Mouse (Mus musculus) limb, embryonic 13.5 days (tissue): ENCODE measurements at regions not wholly inside any gene's neighbourhood (a gene's known extent, or its start where the extent isn't known, plus 50 kb on each side); places are given as distances from the start of the nearest gene placed in this dataset.
"Not testable (repeated sequence)": the region's sequence is repeated elsewhere in the genome, so short reads cannot be mapped to it uniquely, and the experiment has no call there.

Experiments used
- ATAC-seq: fragments of 200-750 bp; cut with Nextera tagmentation; 2 replicates; pipeline ENCODE4 v1.8.0; 2017; ENCODE audit warnings: low read depth, moderate number of reproducible peaks, moderate TSS enrichment; ENCODE audit not compliant: low FRiP score
- H3K27ac ChIP-seq: fragments of 300-500 bp; sonication (generic); 2 replicates; pipeline ENCODE4 v1.5.1; 2015; ENCODE audit warnings: inconsistent platforms, mild to moderate bottlenecking, moderate library complexity
- H3K27me3 ChIP-seq: fragments of 300-500 bp; sonication (generic); 2 replicates; pipeline ENCODE4 v1.6.1; 2015; ENCODE audit warnings: mild to moderate bottlenecking, inconsistent platforms
- H3K36me3 ChIP-seq: fragments of 300-500 bp; sonication (generic); 2 replicates; pipeline ENCODE4 v1.6.1; 2015; ENCODE audit warnings: inconsistent platforms, mild to moderate bottlenecking, moderate library complexity
- H3K4me1 ChIP-seq: fragments of 300-500 bp; sonication (generic); 2 replicates; pipeline ENCODE4 v1.6.1; 2015; ENCODE audit warnings: inconsistent platforms
- H3K4me2 ChIP-seq: fragments of 300-500 bp; sonication (generic); replicated peaks from 2 replicates; pipeline ENCODE4 v1.6.1; 2015; ENCODE audit warnings: inconsistent platforms, mild to moderate bottlenecking, moderate library complexity
- H3K4me3 ChIP-seq: fragments of 300-500 bp; sonication (generic); 2 replicates; pipeline ENCODE4 v1.5.1; 2015; ENCODE audit warnings: moderate library complexity, mild to moderate bottlenecking, inconsistent platforms
- H3K9ac ChIP-seq: fragments of 300-500 bp; sonication (generic); 2 replicates; pipeline ENCODE4 v1.6.1; 2015; ENCODE audit warnings: mild to moderate bottlenecking, inconsistent platforms
- H3K9me3 ChIP-seq: fragments of 300-500 bp; sonication (generic); 2 replicates; pipeline ENCODE4 v1.6.1; 2016; ENCODE audit warnings: inconsistent platforms
- WGBS: fragments of 180-500 bp; shearing (Covaris S2); methylation state at CpG from one replicate; pipeline ENCODE4 v1.1.7; 2015; 5-methylcytosine and 5-hydroxymethylcytosine counted together

DNA sequence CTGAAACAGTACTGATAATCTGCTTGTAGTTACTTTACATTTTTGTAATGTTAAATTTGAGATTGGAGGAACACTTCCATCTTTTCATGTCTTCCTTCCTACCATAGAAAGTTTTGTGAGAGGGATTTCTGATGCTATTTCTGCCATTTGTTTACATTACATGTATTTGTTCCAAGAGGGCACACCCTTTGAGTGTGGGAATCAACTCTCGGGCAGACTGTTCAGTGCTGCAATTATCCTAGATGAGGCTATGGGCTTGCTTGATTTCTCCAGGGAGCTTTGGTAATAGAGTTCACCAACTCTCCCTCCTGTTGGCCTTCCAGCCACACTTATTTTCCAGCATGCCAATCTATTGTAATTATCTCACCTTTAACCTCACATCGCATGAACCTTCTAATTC, 52.4 kb downstream of the Gm13691 start:
- Histone ChIP-seq H3K4me1 (no peaks in the 10 kb centered on the region), H3K9ac (no peak overlapping the region), H3K4me3 (no peak overlapping the region), H3K27me3 (no peaks in the 10 kb centered on the region), H3K4me2 (no peak overlapping the region), H3K9me3 (no peaks in the 10 kb centered on the region), H3K27ac (no peak overlapping the region), H3K36me3 (no peaks in the 10 kb centered on the region)
- ATAC-seq = no peak
- WGBS = 38% methylated on average over 2 of the region's 2 CpGs

DNA sequence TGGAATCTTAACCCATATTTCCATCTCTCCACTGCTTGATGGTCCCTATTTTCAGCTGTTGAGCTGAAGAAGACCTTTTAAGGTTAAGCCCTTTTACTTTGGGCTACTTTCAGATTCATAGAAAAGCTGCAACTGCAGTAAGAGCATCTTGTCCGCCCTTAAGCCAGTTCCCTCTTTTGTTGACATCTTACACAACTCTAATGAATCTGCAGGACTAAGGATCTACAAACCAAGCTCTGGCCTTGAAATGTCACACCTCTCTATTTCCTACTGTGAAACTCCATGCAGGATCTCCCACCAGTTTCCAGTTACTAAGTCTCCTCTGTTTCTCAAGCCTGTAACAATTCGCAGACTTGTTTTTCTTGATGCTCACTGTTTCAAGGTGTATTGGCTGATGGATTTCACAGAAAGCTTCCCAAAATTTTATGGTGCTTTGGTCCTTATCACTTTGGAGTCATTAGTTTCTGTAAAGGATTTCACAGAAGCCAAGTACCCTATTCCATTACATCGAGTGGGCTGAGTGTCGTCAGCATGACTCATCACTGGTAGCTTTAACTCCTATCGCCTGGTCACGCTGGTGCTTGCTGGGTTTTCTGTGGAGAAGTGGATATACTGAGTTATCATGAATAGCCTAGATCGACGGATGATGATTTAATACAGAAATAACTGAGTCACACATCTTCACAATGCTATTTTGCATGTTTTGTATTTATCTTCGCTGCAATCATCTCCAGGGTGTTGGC, 58.2 kb downstream of the Gm13691 start:
- no peak overlapping the region for H3K4me3 ChIP-seq
- H3K36me3 ChIP-seq = no peaks in the 10 kb centered on the region
- H3K27ac ChIP-seq = no peak overlapping the region
- no peaks in the 10 kb centered on the region for H3K27me3 ChIP-seq
- no peak for ATAC-seq
- H3K9me3 ChIP-seq = no peaks in the 10 kb centered on the region
- H3K9ac ChIP-seq = no peak overlapping the region
- H3K4me1 ChIP-seq = no peaks in the 10 kb centered on the region
- no peak overlapping the region for H3K4me2 ChIP-seq
- WGBS = 85% methylated on average over 9 of the region's 9 CpGs

DNA sequence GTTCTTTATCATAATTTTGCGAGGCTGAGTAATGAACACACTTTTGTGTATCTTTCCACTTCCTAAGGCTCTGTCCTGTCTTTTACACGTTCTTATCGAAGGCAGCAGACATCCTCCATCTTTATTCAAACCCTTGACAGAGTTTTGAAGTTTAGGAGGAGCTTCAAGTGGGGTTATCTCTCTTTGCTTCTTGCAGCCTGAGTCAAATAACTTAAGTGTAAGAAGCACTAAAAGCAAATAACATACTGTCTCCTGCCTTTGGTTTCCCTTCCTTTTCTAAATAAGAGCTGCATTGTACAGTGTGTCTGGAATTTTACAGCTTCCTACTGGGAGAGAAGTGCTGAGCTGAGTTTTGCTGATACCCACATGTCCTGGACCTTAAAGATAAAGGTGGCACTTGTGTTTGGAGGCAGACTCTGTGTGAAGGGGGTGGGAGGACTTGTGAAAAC, 61.6 kb downstream of the Gm13691 start:
- no peak overlapping the region for H3K27ac ChIP-seq
- no peak overlapping the region for H3K9ac ChIP-seq
- ATAC-seq = no peak
- no peak overlapping the region for H3K4me2 ChIP-seq
- no peaks in the 10 kb centered on the region for H3K4me1 ChIP-seq
- H3K27me3 ChIP-seq = no peaks in the 10 kb centered on the region
- no peaks in the 10 kb centered on the region for H3K36me3 ChIP-seq
- H3K4me3 ChIP-seq = no peak overlapping the region
- H3K9me3 ChIP-seq = no peaks in the 10 kb centered on the region
- 68% methylated on average over 3 of the region's 3 CpGs for WGBS

DNA sequence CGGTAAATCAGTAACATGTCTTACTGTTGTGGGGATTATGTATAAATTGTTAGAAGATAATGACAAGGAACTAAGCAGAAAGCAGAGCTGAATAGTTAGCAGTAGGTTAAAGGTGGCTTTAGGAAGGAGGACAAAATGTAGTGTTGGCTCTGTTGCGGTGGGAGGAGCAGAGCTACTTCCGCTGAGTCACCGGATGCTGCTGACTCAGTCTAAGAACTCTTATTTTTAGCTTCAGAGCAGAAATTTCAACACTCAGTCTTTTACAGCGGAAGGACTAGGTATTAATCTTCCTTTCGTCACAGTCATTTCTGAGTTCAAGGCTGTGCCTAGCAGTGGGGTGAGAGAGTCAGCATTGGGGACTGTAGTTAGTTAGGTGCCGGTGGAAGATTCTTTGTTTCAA, 68.9 kb downstream of the Gm13691 start:
- 85% methylated on average over 7 of the region's 7 CpGs for WGBS
- H3K4me1 ChIP-seq = no peaks in the 10 kb centered on the region
- H3K4me3 ChIP-seq = no peak overlapping the region
- no peaks in the 10 kb centered on the region for H3K27me3 ChIP-seq
- no peaks in the 10 kb centered on the region for H3K36me3 ChIP-seq
- H3K27ac ChIP-seq = no peak overlapping the region
- no peak overlapping the region for H3K9ac ChIP-seq
- no peak overlapping the region for H3K4me2 ChIP-seq
- no peaks in the 10 kb centered on the region for H3K9me3 ChIP-seq
- ATAC-seq = no peak

DNA sequence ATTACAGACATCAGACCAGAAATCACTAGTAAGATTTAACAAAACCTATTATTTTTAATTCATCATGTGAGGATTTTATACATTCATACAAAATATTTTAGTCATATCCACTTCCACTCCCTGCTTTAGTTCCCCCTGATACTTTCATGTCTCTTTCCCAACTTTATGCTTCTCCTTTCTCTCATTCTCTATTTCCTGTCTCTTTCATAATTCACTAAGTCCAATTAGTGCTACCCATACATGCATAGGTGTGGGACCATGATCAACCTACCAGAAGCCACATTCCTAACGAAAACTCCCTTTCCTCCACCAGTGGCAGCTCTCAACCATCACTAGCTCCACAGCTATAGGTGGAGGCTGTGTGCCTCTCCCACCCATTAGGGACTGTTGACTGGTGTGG, 70.9 kb downstream of the Gm13691 start:
- Histone ChIP-seq H3K9ac (no peak overlapping the region), H3K27me3 (no peaks in the 10 kb centered on the region), H3K27ac (no peak overlapping the region), H3K36me3 (no peaks in the 10 kb centered on the region), H3K9me3 (no peaks in the 10 kb centered on the region), H3K4me3 (no peak overlapping the region), H3K4me1 (no peaks in the 10 kb centered on the region), H3K4me2 (no peak overlapping the region)
- WGBS = 83% methylated on average over 1 of the region's 1 CpGs
- ATAC-seq = no peak

DNA sequence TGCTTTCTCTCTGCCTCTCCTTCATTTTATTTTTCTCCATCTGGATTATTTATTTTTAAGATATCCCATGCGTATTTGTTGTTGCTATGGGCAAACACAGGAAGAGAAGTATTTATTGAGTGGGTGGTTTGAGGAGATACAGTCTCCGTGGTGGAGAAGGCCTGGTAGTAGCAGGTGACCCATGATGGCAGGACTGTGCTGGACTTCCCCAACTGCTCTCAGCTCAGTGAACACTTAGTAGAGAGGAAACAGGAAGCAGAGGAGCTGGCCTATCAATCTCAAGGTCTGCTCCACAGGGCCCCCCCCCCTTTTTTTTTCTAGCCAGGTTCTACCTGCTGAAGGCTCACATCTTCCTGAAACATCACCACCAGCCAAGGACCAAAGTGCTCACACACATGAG, 74.0 kb downstream of the Gm13691 start:
- Histone ChIP-seq H3K36me3 (no peaks in the 10 kb centered on the region), H3K4me2 (no peak overlapping the region), H3K4me3 (no peak overlapping the region), H3K27ac (no peak overlapping the region), H3K4me1 (no peaks in the 10 kb centered on the region), H3K9ac (no peak overlapping the region), H3K27me3 (no peaks in the 10 kb centered on the region), H3K9me3 (no peaks in the 10 kb centered on the region)
- 82% methylated on average over 2 of the region's 2 CpGs for WGBS
- ATAC-seq = no peak

DNA sequence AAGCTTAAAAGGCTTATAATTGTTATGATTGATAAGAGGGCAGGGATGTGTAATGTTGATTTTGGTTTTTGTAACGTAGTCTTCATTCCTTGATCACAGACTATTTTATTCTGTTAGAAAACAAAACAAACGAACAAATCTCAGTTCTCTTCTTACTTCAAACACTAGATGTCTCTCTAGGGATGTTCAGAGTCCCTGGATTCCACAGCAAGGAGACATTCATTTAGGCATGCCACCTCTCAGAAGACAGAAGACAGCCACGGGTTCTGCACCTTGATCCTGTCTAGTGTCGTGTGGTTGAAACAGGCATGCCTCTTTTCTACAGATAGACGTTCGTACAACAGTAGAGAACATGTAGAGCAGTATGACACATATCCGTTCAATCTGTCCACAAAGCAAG, 74.7 kb downstream of the Gm13691 start:
- WGBS = 69% methylated on average over 7 of the region's 7 CpGs

DNA sequence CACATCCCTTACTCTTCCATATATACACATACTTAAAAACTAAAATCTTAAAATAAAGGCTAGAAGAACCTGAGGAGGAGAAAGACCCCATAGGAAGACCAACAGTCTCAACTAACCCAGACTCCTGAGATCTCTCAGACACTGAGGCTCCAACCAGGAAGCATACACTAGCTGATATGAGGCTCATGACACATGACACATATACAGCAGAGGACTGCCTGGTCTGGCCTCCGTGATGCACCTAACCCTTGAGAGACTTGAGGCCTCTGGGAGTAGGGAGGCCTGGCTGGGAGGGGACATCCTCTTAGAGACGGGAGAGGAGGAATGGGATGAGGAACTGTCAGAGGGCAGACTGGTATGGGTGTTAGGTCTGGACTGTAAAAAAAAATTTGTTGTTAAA, 75.4 kb downstream of the Gm13691 start:
- Histone ChIP-seq H3K27ac (no peak overlapping the region), H3K9ac (no peak overlapping the region), H3K4me3 (no peak overlapping the region), H3K4me1 (no peaks in the 10 kb centered on the region), H3K36me3 (no peaks in the 10 kb centered on the region), H3K4me2 (no peak overlapping the region), H3K9me3 (no peaks in the 10 kb centered on the region), H3K27me3 (no peaks in the 10 kb centered on the region)
- 72% methylated on average over 2 of the region's 2 CpGs for WGBS
- ATAC-seq = no peak

More for the DNA sequence above, 74.7 kb downstream of the Gm13691 start:
- H3K27ac ChIP-seq = no peak overlapping the region
- H3K9me3 ChIP-seq = no peaks in the 10 kb centered on the region
- no peaks in the 10 kb centered on the region for H3K27me3 ChIP-seq
- no peak overlapping the region for H3K4me3 ChIP-seq
- no peak for ATAC-seq
- no peak overlapping the region for H3K4me2 ChIP-seq
- H3K36me3 ChIP-seq = no peaks in the 10 kb centered on the region
- no peaks in the 10 kb centered on the region for H3K4me1 ChIP-seq
- H3K9ac ChIP-seq = no peak overlapping the region

DNA sequence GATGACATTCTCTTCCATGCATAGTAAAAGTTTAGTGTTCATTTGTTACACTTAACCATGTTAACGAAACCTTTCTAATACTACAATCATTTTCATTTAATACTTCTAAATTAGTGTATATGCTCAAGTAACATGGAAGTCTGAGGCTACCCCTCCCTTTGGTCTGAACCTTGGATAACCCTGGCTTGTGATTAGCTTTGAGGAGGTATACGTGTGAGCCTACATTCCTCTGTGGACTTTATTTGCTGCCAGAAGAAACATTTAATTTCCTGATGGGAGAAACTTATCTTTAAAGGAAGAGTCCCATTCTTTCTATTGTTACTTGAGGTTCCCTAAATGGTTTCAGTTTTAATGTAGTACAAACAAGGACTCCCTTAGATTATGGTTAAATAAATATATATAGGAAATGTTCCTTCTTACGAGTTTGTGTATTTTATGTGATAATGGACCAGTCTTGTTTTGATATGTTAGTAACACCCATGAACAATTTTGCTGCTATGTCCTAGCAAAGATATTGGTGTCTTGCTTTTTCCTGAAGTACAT, 75.9 kb downstream of the Gm13691 start:
- H3K9me3 ChIP-seq = no peaks in the 10 kb centered on the region
- no peak overlapping the region for H3K27ac ChIP-seq
- WGBS = 74% methylated on average over 3 of the region's 3 CpGs
- H3K4me2 ChIP-seq = no peak overlapping the region
- H3K4me3 ChIP-seq = no peak overlapping the region
- no peaks in the 10 kb centered on the region for H3K36me3 ChIP-seq
- no peak overlapping the region for H3K9ac ChIP-seq
- H3K4me1 ChIP-seq = no peaks in the 10 kb centered on the region
- no peak for ATAC-seq
- H3K27me3 ChIP-seq = no peaks in the 10 kb centered on the region

DNA sequence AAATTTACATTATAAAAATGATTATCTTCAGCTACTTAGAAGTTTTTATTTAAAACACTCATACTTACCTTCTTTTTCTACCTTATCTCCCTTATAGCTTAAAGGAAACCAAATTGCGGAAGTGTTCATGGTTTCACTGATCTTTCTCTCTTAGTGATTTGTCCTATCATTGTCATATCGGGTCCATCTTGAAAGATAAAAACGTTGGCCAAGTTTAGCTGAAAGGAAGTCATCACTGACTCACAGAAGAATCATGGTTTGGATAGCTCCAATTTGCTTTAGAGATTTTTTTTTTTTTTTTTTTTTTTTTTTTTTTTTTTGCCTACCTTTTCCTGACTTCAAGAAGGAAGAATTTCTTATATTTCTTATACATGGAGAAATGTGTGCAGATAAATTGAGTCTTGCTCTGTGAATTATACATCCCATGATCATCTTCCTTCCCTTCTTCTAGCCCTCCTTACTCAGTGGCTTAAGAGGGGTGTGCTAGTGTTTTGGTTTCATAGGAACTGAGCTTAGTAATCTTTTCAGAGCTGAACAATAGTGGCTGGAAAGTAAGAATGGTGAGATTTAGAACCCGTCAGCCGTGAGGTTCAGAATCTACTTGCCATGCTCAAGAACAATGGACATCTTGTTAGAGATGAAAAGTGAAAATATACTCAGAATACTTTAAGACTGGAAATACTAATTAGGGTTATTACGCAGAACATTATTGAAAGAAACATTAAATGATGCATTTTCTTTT, 76.6 kb downstream of the Gm13691 start:
- Histone ChIP-seq H3K4me3 (no peak overlapping the region), H3K36me3 (no peaks in the 10 kb centered on the region), H3K27ac (no peak overlapping the region), H3K9ac (no peak overlapping the region), H3K27me3 (no peaks in the 10 kb centered on the region), H3K4me2 (no peak overlapping the region), H3K4me1 (no peaks in the 10 kb centered on the region), H3K9me3 (no peaks in the 10 kb centered on the region)
- 85% methylated on average over 6 of the region's 6 CpGs for WGBS
- no peak for ATAC-seq

DNA sequence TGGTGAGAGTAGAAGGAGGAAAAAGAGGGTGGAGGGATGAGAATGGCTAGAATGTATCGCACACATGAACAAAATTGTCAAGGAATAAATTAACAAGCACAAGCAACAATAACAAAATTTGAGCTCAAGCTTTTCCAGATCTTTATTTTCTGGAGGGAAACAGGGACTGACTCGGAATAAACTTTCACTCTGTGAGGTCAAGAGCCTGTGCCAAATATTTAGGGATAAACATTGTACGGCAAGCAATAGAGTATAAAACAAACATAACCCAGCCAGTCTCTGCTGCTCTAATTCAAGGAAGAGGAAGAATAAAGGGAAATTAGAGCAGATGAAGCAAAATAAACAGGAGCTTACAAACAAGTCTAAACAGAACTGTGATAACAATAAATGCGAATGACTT, 78.3 kb downstream of the Gm13691 start:
- no peaks in the 10 kb centered on the region for H3K4me1 ChIP-seq
- H3K27me3 ChIP-seq = no peaks in the 10 kb centered on the region
- H3K9me3 ChIP-seq = no peaks in the 10 kb centered on the region
- H3K4me2 ChIP-seq = no peak overlapping the region
- H3K9ac ChIP-seq = no peak overlapping the region
- ATAC-seq = no peak
- no peak overlapping the region for H3K27ac ChIP-seq
- no peaks in the 10 kb centered on the region for H3K36me3 ChIP-seq
- H3K4me3 ChIP-seq = no peak overlapping the region
- 89% methylated on average over 4 of the region's 4 CpGs for WGBS

DNA sequence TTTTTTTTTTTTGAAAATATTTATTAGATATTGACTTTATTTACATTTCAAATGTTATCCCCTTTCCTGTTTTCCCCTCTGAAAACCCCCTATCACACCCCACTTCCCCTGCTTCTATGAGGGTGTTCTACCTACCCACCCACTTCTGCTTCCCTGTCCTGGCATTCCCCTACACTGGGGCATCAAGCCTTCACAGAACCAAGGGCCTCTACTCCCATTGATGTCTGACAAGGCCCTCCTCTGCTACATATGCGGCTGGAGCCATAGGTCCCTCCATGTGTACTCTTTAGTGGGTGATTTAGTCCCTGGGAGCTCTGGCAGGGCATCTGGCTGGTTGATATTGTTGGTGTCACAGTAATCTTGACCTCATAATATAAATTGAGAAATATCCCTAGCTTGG, 79.1 kb downstream of the Gm13691 start:
- WGBS = 55% methylated on average over 1 of the region's 1 CpGs
- not testable (repeated sequence) for H3K4me2 ChIP-seq

More for the DNA sequence above, 79.1 kb downstream of the Gm13691 start:
- H3K4me3 ChIP-seq, H3K9ac ChIP-seq, ATAC-seq, H3K36me3 ChIP-seq, H3K4me1 ChIP-seq, H3K27me3 ChIP-seq, H3K9me3 ChIP-seq, H3K27ac ChIP-seq: not testable (repeated sequence)
